Mouse (Mus musculus) neural tube, embryonic 14.5 days (tissue): ENCODE results near the gene Pkd2. TPM values are rescaled to one million over a fixed set of nuclear protein-coding genes. Genes with fewer than 3 reads are reported as not detected.

ENCODE experiments used
- ATAC-seq: fragments of 200-750 bp; cut with Nextera tagmentation; 2 replicates; pipeline ENCODE4 v1.8.0; 2017; ENCODE audit warnings: low read depth, mild to moderate bottlenecking, moderate TSS enrichment, moderate library complexity
- H3K27ac ChIP-seq: fragments of 300-500 bp; sonication (generic); 2 replicates; pipeline ENCODE4 v1.5.1; 2014; ENCODE audit warnings: low read depth, mild to moderate bottlenecking, control low read depth, low read length, moderate library complexity, mixed read lengths
- H3K27me3 ChIP-seq: fragments of 300-500 bp; sonication (generic); 2 replicates; pipeline ENCODE4 v1.6.1; 2014; ENCODE audit warnings: low read length; ENCODE audit not compliant: control insufficient read depth, insufficient read depth
- H3K36me3 ChIP-seq: fragments of 300-500 bp; sonication (generic); 2 replicates; pipeline ENCODE4 v1.6.1; 2014; ENCODE audit warnings: low read length, mixed read lengths; ENCODE audit not compliant: control insufficient read depth, insufficient read depth
- H3K4me1 ChIP-seq: fragments of 300-500 bp; sonication (generic); 2 replicates; pipeline ENCODE4 v1.6.1; 2014; ENCODE audit warnings: low read length; ENCODE audit not compliant: control insufficient read depth, insufficient read depth
- H3K4me2 ChIP-seq: fragments of 300-500 bp; sonication (generic); 2 replicates; pipeline ENCODE4 v1.6.1; 2014; ENCODE audit warnings: mild to moderate bottlenecking, low read depth, low read length, control low read depth
- H3K4me3 ChIP-seq: fragments of 300-500 bp; sonication (generic); 2 replicates; pipeline ENCODE4 v1.5.1; 2014; ENCODE audit warnings: low read depth, low read length, control low read depth, mixed read lengths
- H3K9ac ChIP-seq: fragments of 300-500 bp; sonication (generic); replicated peaks from 2 replicates; pipeline ENCODE4 v1.6.1; 2014; ENCODE audit warnings: low read depth, mild to moderate bottlenecking, control low read depth, low read length, mixed read lengths
- H3K9me3 ChIP-seq: fragments of 300-500 bp; sonication (generic); 2 replicates; pipeline ENCODE4 v1.6.1; 2016; ENCODE audit warnings: low read length; ENCODE audit not compliant: control insufficient read depth
- WGBS: fragments of 180-500 bp; shearing (Covaris S2); extraction: QIAGEN DNeasy Blood & Tissue Kit; methylation state at CpG from one replicate; pipeline ENCODE4 v1.1.7; 2014; 5-methylcytosine and 5-hydroxymethylcytosine counted together
- polyA plus RNA-seq: library from polyadenylated mRNA; unstranded; fragments of >200 nt; fragmentation: Nextera tagmentation; extraction: Ambion mirVana; gene quantifications from 2 replicates; pipeline ENCODE4 v1.2.1, GENCODE M21; 2014

Gene Pkd2
- 12.5 and 12.7 TPM in 2 replicates for polyA plus RNA-seq

GRCm38 (mm10) chr5:104458832-104459705 lies at the start of gene Pkd2:
Pkd2 (plus strand) TSS chr5:104459450.
- peak within 1 kb of the TSS; percentile 92 for H3K27ac ChIP-seq
- peak within 1 kb of the TSS; percentile 97 for H3K9ac ChIP-seq
- WGBS: 12% methylated on average over 40 of the region's 46 CpGs
- no peaks in the 10 kb centered on the region for H3K36me3 ChIP-seq
- H3K9me3 ChIP-seq: no peaks in the 10 kb centered on the region; the same call in 1 of the 2 replicates
- H3K27me3 ChIP-seq: no peaks in the 10 kb centered on the region
- peaks cover 16% of the 10 kb centered on the region; the same call in 1 of the 2 replicates for H3K4me1 ChIP-seq
- peak within 1 kb of the TSS; percentile 80 for H3K4me3 ChIP-seq
- H3K4me2 ChIP-seq: peak within 1 kb of the TSS; percentile 57
- ATAC-seq: peak; percentile 83

- 45% methylated on average over 2 of the region's 2 CpGs for WGBS
- no peaks in the 10 kb centered on the region for H3K36me3 ChIP-seq
- no peak overlapping the region for H3K4me3 ChIP-seq
- no peak overlapping the region for H3K27ac ChIP-seq
- H3K27me3 ChIP-seq: no peaks in the 10 kb centered on the region
- no peak for ATAC-seq
- H3K4me1 ChIP-seq: no peaks in the 10 kb centered on the region
- no peaks in the 10 kb centered on the region for H3K9me3 ChIP-seq
- no peak overlapping the region for H3K4me2 ChIP-seq
- no peak overlapping the region for H3K9ac ChIP-seq
Measured at GRCm38 (mm10) chr5:104415999-104416398, 43.3 kb upstream of the Pkd2 start.

GRCm38 (mm10) chr5:104417028-104417427 lies 42.2 kb upstream of the Pkd2 start:
- WGBS: 71% methylated on average over 3 of the region's 3 CpGs
- ATAC-seq: no peak
- Histone ChIP-seq H3K36me3 (no peaks in the 10 kb centered on the region), H3K27ac (no peak overlapping the region), H3K4me3 (no peak overlapping the region), H3K4me1 (no peaks in the 10 kb centered on the region), H3K27me3 (no peaks in the 10 kb centered on the region), H3K9ac (no peak overlapping the region), H3K9me3 (no peaks in the 10 kb centered on the region), H3K4me2 (no peak overlapping the region)

- no peak overlapping the region for H3K4me3 ChIP-seq
- no peak overlapping the region for H3K4me2 ChIP-seq
- H3K4me1 ChIP-seq: no peaks in the 10 kb centered on the region
- 96% methylated on average over 1 of the region's 1 CpGs for WGBS
- no peaks in the 10 kb centered on the region for H3K27me3 ChIP-seq
- H3K9ac ChIP-seq: no peak overlapping the region
- no peaks in the 10 kb centered on the region for H3K36me3 ChIP-seq
- ATAC-seq: no peak
- no peak overlapping the region for H3K27ac ChIP-seq
- no peaks in the 10 kb centered on the region for H3K9me3 ChIP-seq
Measured at GRCm38 (mm10) chr5:104417721-104418120, 41.5 kb upstream of the Pkd2 start.

GRCm38 (mm10) chr5:104422039-104422438 lies 37.2 kb upstream of the Pkd2 start:
- WGBS: 77% methylated on average over 2 of the region's 2 CpGs
- H3K9me3 ChIP-seq: no peaks in the 10 kb centered on the region
- no peak overlapping the region for H3K4me3 ChIP-seq
- no peak for ATAC-seq
- H3K4me2 ChIP-seq: no peak overlapping the region
- H3K36me3 ChIP-seq: no peaks in the 10 kb centered on the region
- no peaks in the 10 kb centered on the region for H3K4me1 ChIP-seq
- H3K9ac ChIP-seq: no peak overlapping the region
- no peak overlapping the region for H3K27ac ChIP-seq
- no peaks in the 10 kb centered on the region for H3K27me3 ChIP-seq

GRCm38 (mm10) chr5:104423861-104424260 lies 35.4 kb upstream of the Pkd2 start:
- H3K9me3 ChIP-seq: no peaks in the 10 kb centered on the region
- H3K9ac ChIP-seq: no peak overlapping the region
- H3K4me3 ChIP-seq: no peak overlapping the region
- no peak overlapping the region for H3K4me2 ChIP-seq
- WGBS: 84% methylated on average over 3 of the region's 3 CpGs
- no peak overlapping the region for H3K27ac ChIP-seq
- H3K36me3 ChIP-seq: no peaks in the 10 kb centered on the region
- H3K27me3 ChIP-seq: no peaks in the 10 kb centered on the region
- ATAC-seq: no peak
- H3K4me1 ChIP-seq: no peaks in the 10 kb centered on the region

GRCm38 (mm10) chr5:104425949-104426348 lies 33.3 kb upstream of the Pkd2 start:
- H3K9me3 ChIP-seq: no peaks in the 10 kb centered on the region
- H3K36me3 ChIP-seq: no peaks in the 10 kb centered on the region
- no peak overlapping the region for H3K4me2 ChIP-seq
- H3K27ac ChIP-seq: no peak overlapping the region
- no peaks in the 10 kb centered on the region for H3K4me1 ChIP-seq
- no peaks in the 10 kb centered on the region for H3K27me3 ChIP-seq
- H3K4me3 ChIP-seq: no peak overlapping the region
- WGBS: 89% methylated on average over 8 of the region's 8 CpGs
- no peak for ATAC-seq
- H3K9ac ChIP-seq: no peak overlapping the region

GRCm38 (mm10) chr5:104432886-104433285 lies 26.4 kb upstream of the Pkd2 start:
- H3K9me3 ChIP-seq: no peaks in the 10 kb centered on the region
- H3K27ac ChIP-seq: no peak overlapping the region
- H3K36me3 ChIP-seq: no peaks in the 10 kb centered on the region
- no peak overlapping the region for H3K4me2 ChIP-seq
- no peaks in the 10 kb centered on the region for H3K4me1 ChIP-seq
- no peak for ATAC-seq
- WGBS: 44% methylated on average over 12 of the region's 12 CpGs
- no peak overlapping the region for H3K4me3 ChIP-seq
- no peak overlapping the region for H3K9ac ChIP-seq
- no peaks in the 10 kb centered on the region for H3K27me3 ChIP-seq

GRCm38 (mm10) chr5:104433968-104434565 lies 25.2 kb upstream of the Pkd2 start:
- no peak for ATAC-seq

More at GRCm38 (mm10) chr5:104433968-104434565, 25.2 kb upstream of the Pkd2 start:
- Histone ChIP-seq H3K27ac (no peak overlapping the region), H3K27me3 (no peaks in the 10 kb centered on the region), H3K4me1 (no peaks in the 10 kb centered on the region), H3K4me2 (no peak overlapping the region), H3K4me3 (no peak overlapping the region), H3K9ac (no peak overlapping the region), H3K9me3 (no peaks in the 10 kb centered on the region), H3K36me3 (no peaks in the 10 kb centered on the region)
- WGBS: 52% methylated on average over 6 of the region's 6 CpGs
